Mouse (Mus musculus) E14TG2a.4 (cell line): ENCODE measurements around the gene March8.

ENCODE experiments used
- H3K27me3 ChIP-seq: 2 replicates; pipeline ENCODE4 v1.6.1; 2014; ENCODE audit warnings: low read length, control low read depth; ENCODE audit not compliant: insufficient read depth
- H3K36me3 ChIP-seq: 2 replicates; pipeline ENCODE4 v1.6.1; 2014; ENCODE audit warnings: low read length, control low read depth; ENCODE audit not compliant: insufficient read depth
- H3K4me1 ChIP-seq: replicated peaks from 2 replicates; pipeline ENCODE4 v1.6.1; 2014; ENCODE audit warnings: low read depth, low read length, control low read depth
- H3K4me3 ChIP-seq: replicated peaks from 2 replicates; pipeline ENCODE4 v1.5.1; 2014; ENCODE audit warnings: mild to moderate bottlenecking, low read length
- H3K9me3 ChIP-seq: 2 replicates; pipeline ENCODE4 v1.6.1; 2014; ENCODE audit warnings: low read length, control low read depth
- CTCF ChIP-seq: conservative IDR thresholded peaks from 2 replicates; pipeline ENCODE4 v1.5.1; 2014; ENCODE audit warnings: low read length
- NANOG ChIP-seq: IDR thresholded peaks from 2 replicates; pipeline ENCODE4 v1.6.1; 2014; ENCODE audit warnings: borderline replicate concordance, low read length, mixed read lengths
- POU5F1 ChIP-seq: IDR thresholded peaks from 2 replicates; pipeline ENCODE4 v1.6.1; 2014; ENCODE audit warnings: low read length, borderline replicate concordance

Gene March8

DNA sequence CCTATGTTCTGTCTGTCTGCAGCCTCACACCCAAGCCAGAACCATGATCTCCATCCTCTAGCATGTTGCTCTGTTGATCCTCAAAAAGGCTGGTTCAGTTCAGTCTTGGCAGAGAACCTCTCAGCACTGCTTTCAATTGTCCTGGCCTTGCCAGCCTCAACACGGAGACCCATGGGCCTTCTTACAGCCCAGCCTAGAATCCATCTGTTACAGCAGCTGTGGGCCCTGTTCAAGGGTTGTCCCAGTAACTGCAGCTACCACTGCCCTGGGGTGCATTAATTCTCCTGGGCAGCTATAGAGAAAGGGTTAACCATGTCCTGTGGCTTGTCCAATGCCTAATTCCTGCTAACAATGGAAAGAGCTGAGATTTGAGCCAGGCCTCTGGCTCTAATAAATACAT, 80.7 kb downstream of the March8 start:
- TF ChIP-seq CTCF (no peak), NANOG (no peak), POU5F1 (no peak)
- no peak overlapping the region for H3K4me3 ChIP-seq
- H3K4me1 ChIP-seq, result no peaks in the 10 kb centered on the region
- H3K9me3 ChIP-seq, result no peaks in the 10 kb centered on the region
- no peaks in the 10 kb centered on the region for H3K36me3 ChIP-seq
- no peaks in the 10 kb centered on the region for H3K27me3 ChIP-seq

DNA sequence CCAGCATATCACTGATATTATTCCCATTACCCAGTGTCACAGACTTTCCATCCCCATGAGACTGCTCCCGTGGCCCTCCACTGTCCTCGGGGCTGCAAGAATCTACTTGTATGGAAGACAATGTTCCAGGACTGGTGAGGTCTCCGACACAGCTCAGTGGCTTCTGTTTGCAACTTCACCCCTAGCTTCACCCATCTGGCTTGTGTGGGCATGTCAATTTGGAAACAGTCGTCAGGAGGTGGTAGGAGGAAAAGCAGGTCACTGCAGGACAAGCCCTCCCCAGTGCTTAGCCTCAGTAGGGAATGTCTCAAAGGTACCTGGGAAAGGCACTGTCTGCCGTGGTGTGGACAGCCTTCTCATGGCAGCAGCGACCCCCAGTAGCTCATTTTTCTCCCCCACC, 81.9 kb downstream of the March8 start:
- Histone ChIP-seq H3K4me1 (no peaks in the 10 kb centered on the region), H3K9me3 (no peaks in the 10 kb centered on the region), H3K36me3 (no peaks in the 10 kb centered on the region), H3K4me3 (no peak overlapping the region), H3K27me3 (no peaks in the 10 kb centered on the region)
- TF ChIP-seq NANOG (no peak), POU5F1 (no peak), CTCF (no peak)

DNA sequence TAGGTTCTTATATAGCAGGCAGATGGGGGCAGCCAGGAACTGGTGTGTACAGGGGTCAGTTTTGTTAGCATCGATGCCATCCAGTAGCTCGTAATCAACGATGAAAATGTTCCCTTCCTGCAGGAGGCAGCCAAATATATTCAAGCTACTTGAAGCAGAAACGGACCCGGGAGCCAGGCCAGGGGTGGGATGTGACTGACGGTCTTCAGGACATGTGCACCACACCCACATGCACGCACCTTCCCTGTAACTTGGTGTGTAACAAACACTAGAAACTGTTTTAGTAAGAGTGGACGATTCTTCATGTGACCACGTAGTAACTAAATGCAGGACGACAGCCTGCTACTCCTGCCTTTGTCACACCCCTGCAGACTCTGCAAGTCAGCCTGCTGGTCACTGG, 82.4 kb downstream of the March8 start:
- Histone ChIP-seq H3K4me1 (no peaks in the 10 kb centered on the region), H3K27me3 (no peaks in the 10 kb centered on the region), H3K9me3 (no peaks in the 10 kb centered on the region), H3K36me3 (no peaks in the 10 kb centered on the region), H3K4me3 (no peak overlapping the region)
- no peak for TF ChIP-seq NANOG
- TF ChIP-seq CTCF, result no peak
- no peak for TF ChIP-seq POU5F1

DNA sequence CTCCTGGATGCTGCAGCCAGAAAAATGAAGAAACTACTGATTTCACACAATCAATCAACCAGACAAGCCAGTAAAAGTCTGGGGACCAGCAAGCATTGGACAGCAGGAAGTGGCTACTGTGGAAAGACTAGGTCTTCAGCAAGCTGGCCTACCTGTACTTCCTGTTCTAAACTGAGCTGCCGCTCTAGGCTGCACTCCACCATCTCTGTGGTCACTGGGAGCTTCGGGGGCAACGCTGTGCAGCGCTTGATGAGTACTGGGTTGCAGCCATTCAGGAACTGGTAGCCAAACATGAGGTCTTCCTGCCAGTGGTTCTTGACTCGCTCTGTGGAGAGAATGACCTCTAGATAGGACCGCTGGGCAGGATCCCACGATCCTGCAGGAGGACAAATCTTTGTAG, 85.2 kb downstream of the March8 start:
- Histone ChIP-seq H3K4me1 (no peaks in the 10 kb centered on the region), H3K27me3 (no peaks in the 10 kb centered on the region), H3K9me3 (no peaks in the 10 kb centered on the region), H3K36me3 (no peaks in the 10 kb centered on the region), H3K4me3 (no peak overlapping the region)
- no peak for TF ChIP-seq CTCF
- no peak for TF ChIP-seq POU5F1
- no peak for TF ChIP-seq NANOG

DNA sequence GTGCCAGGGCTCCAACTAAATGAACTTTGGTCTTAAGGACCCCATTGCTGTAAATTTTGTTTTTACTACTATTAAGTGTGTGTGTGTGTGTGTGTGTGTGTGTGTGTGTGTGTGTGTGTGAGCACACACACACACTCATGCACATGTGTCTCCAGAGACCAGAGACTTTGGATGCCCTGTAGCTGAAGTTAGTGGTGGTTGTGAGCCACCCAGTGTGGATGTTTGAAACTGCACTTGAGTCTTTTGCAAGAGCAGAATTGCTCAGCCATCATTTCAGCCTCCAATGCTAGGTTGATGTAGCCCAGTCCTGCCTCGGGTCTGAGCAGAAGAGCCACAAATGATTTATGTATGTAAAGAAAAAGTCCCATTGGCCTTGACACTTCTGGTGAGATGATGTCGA, 85.8 kb downstream of the March8 start:
- no peak overlapping the region for H3K4me3 ChIP-seq
- H3K4me1 ChIP-seq, result no peaks in the 10 kb centered on the region
- no peaks in the 10 kb centered on the region for H3K27me3 ChIP-seq
- no peaks in the 10 kb centered on the region for H3K9me3 ChIP-seq
- TF ChIP-seq POU5F1 (no peak), CTCF (no peak), NANOG (no peak)
- no peaks in the 10 kb centered on the region for H3K36me3 ChIP-seq

DNA sequence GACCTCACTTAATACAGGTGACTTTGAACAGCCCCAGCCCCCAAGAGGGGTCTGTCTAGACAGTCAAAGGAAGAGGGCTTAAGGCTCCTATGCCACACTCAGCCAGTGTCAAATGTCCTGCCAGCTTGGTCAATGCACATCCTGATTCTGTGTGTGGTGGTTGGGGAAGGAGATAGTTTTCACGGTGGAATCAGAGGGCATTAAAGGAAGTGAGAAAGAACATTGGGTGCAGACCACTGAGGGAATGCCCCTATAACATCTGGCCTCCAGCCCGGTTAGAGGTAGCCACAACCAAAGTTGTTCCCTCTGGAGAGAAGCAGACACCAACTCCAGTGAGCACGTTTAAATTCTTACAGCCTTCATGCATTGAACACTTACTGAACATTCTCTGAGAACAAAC, 89.7 kb downstream of the March8 start:
- Histone ChIP-seq H3K9me3 (no peaks in the 10 kb centered on the region; the same call in 1 of the 2 replicates), H3K27me3 (no peaks in the 10 kb centered on the region), H3K36me3 (no peaks in the 10 kb centered on the region), H3K4me3 (no peak overlapping the region), H3K4me1 (no peaks in the 10 kb centered on the region)
- TF ChIP-seq CTCF, result no peak
- TF ChIP-seq POU5F1, result no peak
- TF ChIP-seq NANOG, result no peak

DNA sequence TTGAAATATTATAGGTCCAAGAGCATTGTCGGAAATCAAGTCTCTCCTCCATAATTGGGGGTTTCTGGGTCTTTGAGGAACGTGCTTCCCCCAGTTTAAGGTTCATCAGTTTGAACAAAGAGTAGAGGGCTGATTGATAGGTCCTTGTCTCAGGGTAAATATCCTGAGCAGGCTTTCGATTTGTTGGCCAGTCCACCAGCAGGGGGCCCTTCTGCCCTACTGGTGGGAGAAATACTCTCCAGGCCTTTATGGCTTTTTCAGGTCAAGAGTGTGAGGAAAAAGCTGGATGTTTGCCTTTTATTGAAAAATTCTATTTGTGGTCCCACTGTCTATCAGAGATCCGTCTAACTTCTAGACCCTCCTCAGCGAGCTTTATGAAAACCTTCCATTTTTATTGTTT, 90.5 kb downstream of the March8 start:
- no peaks in the 10 kb centered on the region for H3K27me3 ChIP-seq
- TF ChIP-seq NANOG (no peak), CTCF (no peak), POU5F1 (no peak)

DNA sequence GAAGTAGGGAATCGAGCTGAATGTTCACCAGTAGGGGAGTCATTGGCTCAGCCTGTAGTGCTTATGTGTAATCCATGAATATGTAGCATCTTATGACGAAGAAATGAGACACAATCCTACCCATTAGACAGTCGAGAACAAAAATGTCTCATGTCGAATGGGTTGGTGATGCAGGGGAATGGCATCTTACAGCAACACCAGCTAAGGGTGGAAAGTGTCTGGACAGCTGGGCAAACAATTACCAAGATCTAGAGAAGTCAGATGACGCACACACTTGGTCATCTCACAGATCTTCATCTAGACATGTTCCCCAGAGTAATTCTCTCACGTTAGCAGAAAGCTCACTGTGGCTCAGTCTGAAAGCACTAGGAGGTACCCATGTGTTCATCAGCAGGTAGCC, 101.0 kb downstream of the March8 start:
- TF ChIP-seq POU5F1, result no peak
- no peak for TF ChIP-seq NANOG
- no peak for TF ChIP-seq CTCF
- Histone ChIP-seq H3K27me3 (no peaks in the 10 kb centered on the region), H3K36me3 (no peaks in the 10 kb centered on the region), H3K4me1 (no peaks in the 10 kb centered on the region), H3K4me3 (no peak overlapping the region), H3K9me3 (peaks cover 2% of the 10 kb centered on the region; the same call in 1 of the 2 replicates)

More for the DNA sequence above, 90.5 kb downstream of the March8 start:
- H3K4me1 ChIP-seq, result no peaks in the 10 kb centered on the region
- no peaks in the 10 kb centered on the region for H3K36me3 ChIP-seq
- H3K4me3 ChIP-seq, result no peak overlapping the region
- H3K9me3 ChIP-seq, result no peaks in the 10 kb centered on the region; the same call in 1 of the 2 replicates

DNA sequence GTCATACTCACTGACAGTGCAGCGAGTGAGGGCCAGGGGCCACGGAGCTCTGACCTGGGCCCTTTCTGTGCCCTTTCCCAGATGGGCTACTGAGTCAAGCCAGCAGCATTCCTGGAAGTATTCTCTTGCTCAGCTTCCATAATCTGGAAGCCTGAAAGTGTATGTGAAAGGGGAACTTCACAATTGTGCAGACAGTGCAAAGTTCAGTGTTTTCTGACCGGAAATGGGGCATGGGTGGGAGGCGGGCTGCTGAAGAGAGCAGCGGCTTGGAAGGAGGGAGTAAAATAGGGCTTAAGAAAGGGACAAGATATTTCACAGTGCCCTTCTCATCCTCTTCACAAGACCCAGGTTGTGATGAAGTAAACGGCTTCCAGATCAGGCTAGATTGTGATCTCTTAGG, 101.7 kb downstream of the March8 start:
- Histone ChIP-seq H3K4me1 (no peaks in the 10 kb centered on the region), H3K36me3 (no peaks in the 10 kb centered on the region), H3K27me3 (no peaks in the 10 kb centered on the region), H3K4me3 (no peak overlapping the region), H3K9me3 (peaks cover 2% of the 10 kb centered on the region; the same call in 1 of the 2 replicates)
- TF ChIP-seq POU5F1 (no peak), NANOG (no peak), CTCF (no peak)
